Mouse (Mus musculus) monocyte, adult 5-6 weeks (primary cell): ENCODE results near the gene BC024063. TPM values are rescaled to one million over a fixed set of nuclear protein-coding genes. Genes with fewer than 3 reads are reported as not detected.
"Not testable (repeated sequence)": the region's sequence is repeated elsewhere in the genome, so short reads cannot be mapped to it uniquely, and the experiment has no call there.

Source experiments
- ATAC-seq: fragments of 153-309, 156-312 bp; replicated peaks from 2 replicates; pipeline ENCODE4 v1.8.0; 2017; ENCODE audit warnings: mild to moderate bottlenecking; ENCODE audit not compliant: low TSS enrichment, insufficient number of reproducible peaks, severe bottlenecking, poor library complexity, low FRiP score
- total RNA-seq: library from RNA; stranded (forward); fragments of 200-1000, 200-491, 200-594 nt; gene quantifications from 3 replicates; pipeline ENCODE4 v1.2.3, GENCODE M21; 2017

The BC024063 gene
- 0.86 to 3.1 TPM (median 1.3 TPM) in 3 replicates for total RNA-seq

DNA sequence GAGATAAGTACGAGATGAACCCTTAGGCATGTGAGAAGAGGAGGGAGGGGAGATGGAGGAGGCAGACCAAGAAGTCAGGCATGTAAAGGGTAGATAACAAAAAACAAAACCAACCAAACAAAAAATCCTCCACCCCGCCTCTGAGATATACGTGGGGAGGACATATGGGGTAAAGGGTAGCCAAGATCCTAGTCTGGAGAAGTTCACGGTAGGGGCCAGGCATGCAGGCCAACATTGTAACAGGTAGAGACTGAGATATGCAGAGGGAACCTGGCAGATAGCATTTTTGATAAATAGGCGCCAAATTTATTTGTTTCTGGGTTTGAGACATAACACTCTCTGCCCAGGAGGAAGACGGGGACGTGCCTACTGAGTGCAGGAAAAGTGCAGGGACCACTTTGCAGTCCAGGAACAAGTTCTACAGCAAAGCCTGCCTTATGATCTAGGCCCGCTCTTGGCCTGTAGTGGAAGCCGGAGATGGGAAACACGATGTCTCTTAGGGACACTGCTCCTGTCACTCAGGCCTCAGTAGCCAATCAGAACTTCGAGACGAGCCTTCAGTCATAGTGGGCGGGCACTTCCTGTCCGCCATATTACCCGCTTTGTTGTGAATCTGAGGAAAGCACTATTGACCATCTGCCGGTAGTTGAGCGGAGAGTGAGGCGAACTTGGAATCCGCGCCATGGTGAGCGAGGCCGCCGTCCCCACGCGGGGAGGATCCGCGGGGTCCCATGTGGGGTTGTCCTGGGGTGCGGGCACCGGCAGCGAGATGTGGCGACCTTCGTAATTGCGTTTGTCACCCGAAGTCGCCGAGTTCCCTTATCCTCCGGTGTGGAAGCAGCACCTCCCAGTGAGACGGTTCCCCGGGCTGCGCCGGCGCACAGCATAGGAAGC is at the start of gene BC024063:
TSS of gene BC024063 (plus strand) at position 626 of the 894 bp plus-strand sequence.
- peak; percentile 78 for ATAC-seq

DNA sequence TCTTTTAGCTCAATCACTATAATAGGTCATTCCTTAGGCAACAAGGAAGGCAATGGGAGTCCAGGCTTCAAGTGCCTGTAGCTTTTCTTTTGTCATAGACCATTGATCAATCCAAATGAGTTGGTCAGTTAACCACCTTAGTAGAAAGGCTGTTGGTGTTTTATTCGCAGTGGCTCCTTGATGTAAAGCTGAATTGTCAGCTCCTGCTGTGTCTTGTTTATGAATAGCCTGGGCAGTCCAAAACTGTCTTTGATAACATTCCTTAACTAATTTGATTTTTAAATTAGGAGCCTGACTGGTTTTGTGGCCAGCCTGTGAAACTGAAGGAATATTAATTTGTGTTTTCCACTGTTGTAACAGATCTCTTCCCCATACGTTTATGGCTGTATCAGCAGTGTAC is 41.0 kb upstream of the BC024063 start:
- ATAC-seq = no peak

DNA sequence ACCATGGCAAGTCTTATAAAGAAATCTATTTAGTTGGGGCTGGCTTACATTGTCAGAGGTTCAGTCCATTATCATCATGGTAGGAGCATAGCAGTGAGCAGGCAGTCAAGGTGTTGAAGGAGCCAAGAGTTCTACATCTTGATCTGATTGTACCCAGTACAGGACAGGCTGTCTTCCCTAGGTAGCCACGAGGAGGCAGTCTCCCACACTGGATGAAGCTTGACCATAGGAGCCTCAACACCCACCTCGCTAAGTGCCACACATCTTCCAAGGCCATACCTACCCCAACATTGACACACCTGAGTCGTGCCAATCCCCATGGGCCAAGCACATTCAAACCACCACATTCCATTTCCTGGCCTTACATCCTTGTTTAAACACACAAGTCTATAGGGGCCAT is 36.5 kb upstream of the BC024063 start:
- ATAC-seq = no peak

DNA sequence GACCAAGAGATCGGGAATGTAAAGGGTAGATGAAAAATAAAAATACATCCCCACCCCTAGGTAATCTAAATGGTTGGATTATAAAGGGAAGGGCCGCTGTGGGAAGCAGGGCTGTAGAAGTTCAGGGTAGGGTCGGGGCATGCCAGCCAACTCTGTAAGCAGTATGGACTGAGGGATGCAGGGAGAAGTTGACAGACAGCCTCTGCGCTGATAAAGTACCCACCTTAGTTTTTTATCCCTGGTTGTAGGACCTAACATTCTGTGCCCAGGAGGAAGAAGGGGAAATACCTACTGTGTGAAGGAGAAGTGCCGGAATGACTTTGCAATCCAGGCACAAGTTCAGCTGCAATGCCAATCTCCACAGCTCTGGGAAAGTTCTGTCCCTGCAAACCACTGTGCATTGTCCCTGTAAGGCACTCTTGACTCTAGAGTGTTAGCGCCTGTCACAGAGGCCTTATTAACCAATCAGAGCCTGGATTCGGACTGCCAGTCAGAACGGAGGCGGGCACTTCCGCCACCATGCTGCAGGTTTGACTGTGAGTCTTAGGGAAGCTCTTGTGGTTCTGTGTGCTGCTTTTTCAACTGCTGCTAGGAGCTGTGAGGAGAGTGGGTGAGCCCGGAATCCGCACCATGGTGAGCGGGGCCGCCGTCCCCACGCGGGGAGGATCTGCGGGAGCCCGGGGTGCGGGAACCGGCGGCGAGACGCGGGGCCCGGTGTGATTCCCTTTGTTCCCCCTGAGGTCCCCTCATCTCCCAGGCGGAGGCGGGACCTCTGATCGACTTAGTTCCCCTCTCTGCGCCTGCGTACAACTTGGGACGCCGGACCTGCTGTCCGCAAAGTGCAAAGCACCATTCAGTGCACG is 35.3 kb upstream of the BC024063 start, which contains the start of gene Zfp873:
TSS of gene Zfp873 (plus strand) at position 527 of the 863 bp plus-strand sequence.
- peak; percentile 96 for ATAC-seq

DNA sequence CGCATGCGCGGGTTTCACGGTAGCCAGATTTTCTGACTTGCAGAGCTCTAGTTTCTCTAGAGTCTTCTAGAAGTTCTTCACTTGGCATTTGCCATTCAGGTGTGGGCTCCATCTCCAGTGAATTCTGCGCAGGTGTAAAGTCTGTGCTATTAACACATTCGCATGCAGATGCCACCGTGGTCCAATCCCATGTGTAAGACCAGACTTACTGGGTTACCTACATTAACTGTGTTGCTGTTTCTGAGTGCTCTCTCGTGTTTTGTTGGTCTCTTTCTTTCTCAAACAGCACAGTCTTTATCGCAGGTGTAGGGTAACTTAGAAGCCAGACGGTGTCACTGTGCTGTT is 34.7 kb upstream of the BC024063 start:
- not testable (repeated sequence) for ATAC-seq

DNA sequence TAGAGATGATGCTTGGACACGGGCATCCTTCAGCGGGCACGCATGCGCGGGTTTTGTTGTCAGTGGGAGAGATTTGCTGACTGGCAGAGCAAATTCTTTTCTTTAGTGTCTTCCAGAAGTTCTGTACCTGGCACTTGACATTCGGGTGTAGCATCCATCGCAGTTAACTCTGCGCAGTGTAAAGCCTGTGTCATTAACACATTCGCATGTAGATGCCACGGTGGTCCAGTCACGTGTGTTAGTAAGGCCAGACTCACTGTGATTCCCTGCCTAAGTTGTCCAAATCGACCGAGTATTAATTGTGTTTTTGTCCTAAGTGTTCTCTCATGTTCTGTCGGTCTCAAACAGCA is 444 bp downstream of the BC024063 start:
- not testable (repeated sequence) for ATAC-seq

DNA sequence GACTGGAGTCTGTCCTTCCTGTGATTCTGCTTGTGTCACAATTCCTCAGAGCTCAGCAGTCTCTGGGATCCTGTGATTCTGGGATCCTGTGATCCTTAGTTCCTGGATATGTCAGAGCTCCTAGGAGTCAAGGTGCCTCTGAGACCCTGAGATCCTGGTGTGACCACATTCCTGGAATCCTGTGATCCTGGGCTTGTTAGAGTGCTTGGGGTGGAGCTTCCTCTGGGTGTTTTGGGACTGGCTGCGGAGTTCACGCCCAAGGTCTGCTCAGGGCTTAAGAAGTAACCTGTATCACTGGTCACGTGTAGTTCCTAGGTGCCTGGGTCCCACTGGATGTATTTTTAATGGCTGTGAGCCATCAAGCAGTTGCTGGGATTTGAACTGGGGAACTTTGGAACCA is 34.1 kb downstream of the BC024063 start:
- ATAC-seq = no peak

DNA sequence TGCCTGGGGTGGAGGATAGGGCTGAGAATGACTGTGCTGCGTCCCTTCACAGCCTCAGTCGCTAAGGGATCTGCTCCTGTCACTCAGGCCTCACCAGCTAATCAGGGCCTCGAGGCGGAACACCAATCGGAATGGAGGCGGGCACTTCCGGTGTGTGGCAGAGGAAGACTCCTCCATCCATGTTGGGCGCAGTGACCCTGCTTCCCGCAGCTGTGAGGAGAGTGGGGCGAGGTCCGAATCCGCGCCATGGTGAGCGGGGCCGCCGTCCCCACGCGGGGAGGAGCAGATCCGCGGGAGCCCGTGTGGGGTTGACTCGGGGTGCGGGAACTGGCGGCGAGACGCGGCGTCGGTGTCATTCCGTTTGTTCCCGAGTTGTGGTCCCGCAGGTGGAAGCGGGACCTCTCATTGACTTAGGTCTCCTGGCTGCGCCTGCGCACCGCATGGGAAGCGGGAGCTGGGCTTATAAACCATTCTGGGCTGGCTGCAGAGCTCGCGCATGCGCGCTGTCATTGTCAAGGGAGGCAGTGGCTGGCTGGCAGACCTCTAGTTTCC is 44.8 kb downstream of the BC024063 start, which contains the start of gene AU041133:
TSS of gene AU041133 (plus strand) at position 164 of the 552 bp plus-strand sequence.
- peak; percentile 97 for ATAC-seq

DNA sequence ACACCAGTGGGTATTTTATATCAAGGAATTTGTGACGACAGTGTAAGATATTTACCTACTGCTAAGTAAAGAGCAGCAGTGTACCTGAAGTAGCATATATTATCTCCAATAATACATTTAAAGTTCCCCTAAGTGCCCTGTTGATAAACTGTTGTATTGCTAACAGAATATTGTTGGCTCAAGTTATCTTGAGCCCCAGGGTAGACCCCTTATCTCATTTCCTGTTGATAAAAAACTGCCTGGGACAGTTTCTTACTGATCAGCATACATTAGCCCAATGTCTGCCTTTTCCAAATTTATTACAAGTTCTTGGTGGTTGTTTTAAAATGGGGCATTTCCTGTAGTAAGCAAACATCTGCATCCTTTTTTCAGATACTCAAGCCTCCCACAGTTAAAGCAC is 62.1 kb downstream of the BC024063 start:
- no peak for ATAC-seq

DNA sequence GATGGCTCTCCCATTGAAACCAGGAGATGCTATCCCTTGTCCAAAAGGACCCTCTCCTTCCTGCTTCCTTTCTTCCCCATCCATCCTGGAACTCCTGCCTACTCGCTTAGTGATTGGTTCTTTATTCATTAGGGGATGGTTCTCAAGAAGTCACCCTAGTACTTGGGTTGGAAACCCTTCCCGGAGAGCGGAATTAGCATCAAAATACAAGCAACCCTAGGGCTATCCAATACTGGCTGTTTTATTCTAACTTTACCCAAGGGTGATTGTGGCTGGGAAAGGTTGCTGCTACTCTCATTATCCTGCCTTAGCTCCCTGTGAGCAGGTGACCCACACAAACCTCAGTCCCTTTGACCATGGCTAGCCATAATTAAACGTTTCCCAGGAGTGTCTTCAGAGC is 64.4 kb downstream of the BC024063 start:
- no peak for ATAC-seq

Other genes with a start within 250 kb of the BC024063 start
- gene Gm32687, start 219.4 kb upstream of the BC024063 start, total RNA-seq = 5.4 to 8.2 TPM (median 7.3 TPM) in 3 replicates
- gene Zfp781, start 152.9 kb upstream of the BC024063 start, total RNA-seq = 1.8 to 3.0 TPM (median 1.8 TPM) in 3 replicates
- gene Zfp873, start 35.2 kb upstream of the BC024063 start, total RNA-seq = 3.7 to 15.2 TPM (median 4.5 TPM) in 3 replicates
- 4.5 to 10.8 TPM (median 6.6 TPM) in 3 replicates for gene AU041133, start 44.7 kb downstream of the BC024063 start, total RNA-seq
- gene Zfp938, start 157.9 kb downstream of the BC024063 start, total RNA-seq = 3.7 to 8.1 TPM (median 6.9 TPM) in 3 replicates
- gene 4932415D10Rik, start 233.2 kb downstream of the BC024063 start, total RNA-seq = 0.11 to 0.19 TPM in 2 of 3 replicates, not detected in the other